Mouse (Mus musculus): ENCODE data around the gene Gramd4.

- TF ChIP-seq CTCF (IDR thresholded peaks at IDR 0.05; ENCODE audit: control insufficient read depth, insufficient read depth, insufficient read length) (no peak), USF1 (IDR thresholded peaks at IDR 0.05; ENCODE audit: low read depth) (no peak), MYOG (IDR thresholded peaks at IDR 0.05; ENCODE audit: control insufficient read depth, extremely low read depth, insufficient read length) (no peak), MAX (IDR thresholded peaks at IDR 0.05) (no peak), MYOD1 (IDR thresholded peaks at IDR 0.05; ENCODE audit: control insufficient read depth, insufficient read length, low read depth) (no peak), CEBPB (IDR thresholded peaks at IDR 0.05; ENCODE audit: low read depth) (no peak), FOSL1 (IDR thresholded peaks at IDR 0.05; ENCODE audit: insufficient read depth, low read length, poor library complexity, severe bottlenecking) (no peak)
These were observed 44.8 kb downstream of the Gramd4 start for GRCm38 (mm10) chr15:86102308-86102707.
